Mouse (Mus musculus) limb, embryonic 11.5 days (tissue): Measurements from ENCODE around the gene Dchs2. TPM values are rescaled to one million over a fixed set of nuclear protein-coding genes. Genes with fewer than 3 reads are reported as not detected.

ENCODE experiments used
- ATAC-seq: fragments of 200-750 bp; cut with Nextera tagmentation; 2 replicates; pipeline ENCODE4 v1.8.0; 2017; ENCODE audit warnings: low read depth; ENCODE audit not compliant: insufficient number of reproducible peaks, low FRiP score, low TSS enrichment
- DNase-seq: peaks from one replicate; pipeline ENCODE4 v3.0.0-alpha.2; 2015; ENCODE audit warnings: low spot score
- H3K27ac ChIP-seq: fragments of 300-500 bp; sonication (generic); replicated peaks from 2 replicates; pipeline ENCODE4 v1.5.1; 2014; ENCODE audit warnings: low read depth, mild to moderate bottlenecking, low read length
- H3K27me3 ChIP-seq: fragments of 300-500 bp; sonication (generic); 2 replicates; pipeline ENCODE4 v1.6.1; 2014; ENCODE audit warnings: mild to moderate bottlenecking, low read length, mixed read lengths; ENCODE audit not compliant: control insufficient read depth, insufficient read depth
- H3K36me3 ChIP-seq: fragments of 300-500 bp; sonication (generic); 2 replicates; pipeline ENCODE4 v1.6.1; 2014; ENCODE audit warnings: mild to moderate bottlenecking, low read length, moderate library complexity, mixed read lengths; ENCODE audit not compliant: control insufficient read depth, insufficient read depth
- H3K4me1 ChIP-seq: fragments of 300-500 bp; sonication (generic); 2 replicates; pipeline ENCODE4 v1.6.1; 2014; ENCODE audit warnings: low read length, mixed read lengths; ENCODE audit not compliant: control insufficient read depth, insufficient read depth
- H3K4me2 ChIP-seq: fragments of 300-500 bp; sonication (generic); 2 replicates; pipeline ENCODE4 v1.6.1; 2014; ENCODE audit warnings: low read depth, mild to moderate bottlenecking, moderate library complexity; ENCODE audit not compliant: severe bottlenecking
- H3K4me3 ChIP-seq: fragments of 300-500 bp; sonication (generic); 2 replicates; pipeline ENCODE4 v1.5.1; 2014; ENCODE audit warnings: low read depth, low read length
- H3K9ac ChIP-seq: fragments of 300-500 bp; sonication (generic); 2 replicates; pipeline ENCODE4 v1.6.1; 2014; ENCODE audit warnings: mild to moderate bottlenecking, low read length
- H3K9me3 ChIP-seq: fragments of 300-500 bp; sonication (generic); 2 replicates; pipeline ENCODE4 v1.6.1; 2016; ENCODE audit warnings: low read length; ENCODE audit not compliant: control insufficient read depth
- WGBS: fragments of 180-500 bp; shearing (Covaris S2); extraction: QIAGEN DNeasy Blood & Tissue Kit; methylation state at CpG from one replicate; pipeline ENCODE4 v1.1.7; 2014; 5-methylcytosine and 5-hydroxymethylcytosine counted together
- polyA plus RNA-seq: library from polyadenylated mRNA; unstranded; fragments of >200 nt; fragmentation: Nextera tagmentation; extraction: Ambion mirVana; gene quantifications from 2 replicates; pipeline ENCODE4 v1.2.1, GENCODE M21; 2014

Dchs2 gene
- polyA plus RNA-seq, 1 experiment from 2014 or later, result 0.17 TPM

DNA sequence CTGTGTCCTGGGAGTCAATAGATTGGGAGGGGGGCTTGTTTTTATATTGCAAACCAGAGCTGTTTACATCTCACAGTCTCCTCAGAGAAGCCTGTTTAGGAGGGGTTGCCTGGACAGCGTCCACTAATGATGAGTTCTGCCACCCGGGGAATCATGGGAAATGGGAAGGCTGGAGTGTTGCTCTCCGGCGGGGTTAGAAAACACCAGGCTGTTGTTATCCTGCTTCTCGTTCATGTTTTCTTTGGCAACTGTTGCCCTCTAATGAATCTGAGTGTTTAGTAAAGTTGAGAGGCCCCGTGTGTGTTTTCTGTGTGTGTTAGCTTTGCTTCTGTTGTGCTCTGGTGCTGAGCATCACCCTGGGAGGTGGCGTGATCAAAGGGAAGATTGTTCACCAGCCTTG lies 8.7 kb downstream of the Dchs2 start:
- Histone ChIP-seq H3K36me3 (no peaks in the 10 kb centered on the region), H3K27me3 (0 out of 2 replicates have a peak, but pooled peaks cover 2% of the 10 kb centered on the region), H3K4me1 (no peaks in the 10 kb centered on the region), H3K27ac (no peak overlapping the region), H3K4me3 (no peak overlapping the region), H3K9ac (no peak overlapping the region), H3K9me3 (no peaks in the 10 kb centered on the region), H3K4me2 (no peak overlapping the region)
- 68% methylated on average over 7 of the region's 7 CpGs for WGBS
- DNase-seq (no peak), ATAC-seq (no peak)

DNA sequence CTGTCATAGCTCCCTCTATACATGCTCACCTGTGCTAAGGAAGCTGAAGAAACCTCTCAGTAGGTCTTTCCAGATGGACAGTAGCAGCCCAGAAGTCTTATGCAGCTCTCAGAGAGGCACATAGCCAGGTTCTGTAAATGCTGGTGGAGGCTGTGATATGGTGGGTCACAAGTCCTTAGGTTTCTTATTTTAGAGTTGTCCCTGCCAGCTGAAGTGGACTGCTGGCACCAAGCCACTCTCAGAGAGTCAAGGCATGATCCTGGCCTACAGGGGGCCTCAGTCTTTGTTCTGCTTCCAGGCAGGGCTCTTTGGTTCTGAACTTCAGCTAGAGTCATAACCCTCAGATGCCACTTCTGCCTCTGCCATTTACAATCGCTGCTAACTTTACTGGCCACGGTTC lies 11.1 kb downstream of the Dchs2 start:
- Histone ChIP-seq H3K4me1 (no peaks in the 10 kb centered on the region), H3K27ac (no peak overlapping the region), H3K36me3 (no peaks in the 10 kb centered on the region), H3K9me3 (no peaks in the 10 kb centered on the region), H3K9ac (no peak overlapping the region), H3K27me3 (no peaks in the 10 kb centered on the region), H3K4me2 (no peak overlapping the region), H3K4me3 (no peak overlapping the region)
- 74% methylated on average over 2 of the region's 2 CpGs for WGBS
- DNase-seq (no peak), ATAC-seq (no peak)

DNA sequence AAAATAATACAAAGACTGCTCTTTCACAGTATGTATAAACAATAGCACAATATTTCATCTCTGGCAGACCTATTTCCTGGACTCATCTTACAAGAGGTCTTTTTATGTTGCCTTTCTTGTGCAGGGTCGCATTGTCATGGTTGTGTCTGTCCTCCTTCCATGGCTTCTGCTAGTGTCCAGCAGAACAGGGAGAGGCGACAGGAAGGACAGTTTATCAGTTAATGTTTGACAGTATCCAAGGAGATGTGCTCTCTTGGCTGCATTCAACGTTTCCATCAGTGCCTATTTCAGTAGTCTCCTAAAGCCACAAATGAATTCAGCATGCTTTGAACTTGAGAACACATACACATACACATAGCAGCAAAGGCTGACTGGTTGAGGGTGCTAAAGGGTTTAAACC lies 17.9 kb downstream of the Dchs2 start:
- no peaks in the 10 kb centered on the region for H3K9me3 ChIP-seq
- H3K27me3 ChIP-seq, result no peaks in the 10 kb centered on the region
- WGBS, result 74% methylated on average over 3 of the region's 3 CpGs
- no peaks in the 10 kb centered on the region for H3K36me3 ChIP-seq
- DNase-seq, result no peak
- no peak overlapping the region for H3K27ac ChIP-seq
- no peak overlapping the region for H3K4me3 ChIP-seq
- H3K4me2 ChIP-seq, result no peak overlapping the region
- no peak for ATAC-seq
- no peak overlapping the region for H3K9ac ChIP-seq
- H3K4me1 ChIP-seq, result no peaks in the 10 kb centered on the region

DNA sequence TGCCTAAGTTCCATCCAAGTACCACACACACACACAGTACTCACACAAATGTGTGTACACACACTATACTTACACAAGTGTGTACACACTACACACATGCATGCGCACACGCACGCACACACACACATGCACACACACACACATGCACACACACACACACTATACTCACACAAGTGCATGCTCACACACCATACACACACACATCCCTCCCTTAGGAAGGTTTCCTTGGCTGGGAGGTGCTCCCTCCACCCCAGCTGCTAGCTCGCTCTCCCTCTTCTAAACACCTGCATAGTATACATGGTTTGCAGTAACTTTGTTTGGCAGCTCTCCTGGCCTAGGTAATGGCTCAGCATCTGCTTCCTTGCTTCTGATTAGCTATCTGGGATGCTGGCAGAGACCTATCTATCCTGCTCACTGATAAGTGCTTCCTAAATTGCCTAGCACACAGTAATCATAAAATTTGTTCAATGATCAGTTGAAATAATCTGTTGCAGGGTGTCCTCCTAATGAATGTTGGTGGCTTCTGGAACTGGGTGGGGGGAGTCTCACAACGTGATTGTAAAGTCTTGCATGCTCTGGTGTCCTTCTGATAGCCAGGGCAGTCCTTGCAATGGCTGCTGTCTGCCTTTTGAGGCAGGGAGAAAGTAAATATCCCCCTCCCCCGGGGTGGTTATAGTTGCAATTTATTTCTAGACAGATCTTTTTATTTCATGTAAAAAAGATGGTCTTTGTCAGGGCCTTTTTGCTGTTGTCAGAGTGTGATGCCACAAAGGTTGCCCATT lies 19.7 kb downstream of the Dchs2 start:
- no peak overlapping the region for H3K9ac ChIP-seq
- DNase-seq, result no peak
- ATAC-seq, result no peak
- no peaks in the 10 kb centered on the region for H3K9me3 ChIP-seq
- no peaks in the 10 kb centered on the region for H3K27me3 ChIP-seq
- no peak overlapping the region for H3K4me3 ChIP-seq
- WGBS, result 82% methylated on average over 6 of the region's 6 CpGs
- no peak overlapping the region for H3K27ac ChIP-seq
- H3K36me3 ChIP-seq, result no peaks in the 10 kb centered on the region
- H3K4me1 ChIP-seq, result no peaks in the 10 kb centered on the region
- no peak overlapping the region for H3K4me2 ChIP-seq

- DNase-seq, result no peak
- H3K27ac ChIP-seq, result no peak overlapping the region
- WGBS, result 73% methylated on average over 4 of the region's 4 CpGs
- no peak overlapping the region for H3K4me3 ChIP-seq
- no peak overlapping the region for H3K9ac ChIP-seq
- H3K27me3 ChIP-seq, result no peaks in the 10 kb centered on the region
- no peaks in the 10 kb centered on the region for H3K4me1 ChIP-seq
- no peak for ATAC-seq
- H3K36me3 ChIP-seq, result no peaks in the 10 kb centered on the region
- no peaks in the 10 kb centered on the region for H3K9me3 ChIP-seq
- no peak overlapping the region for H3K4me2 ChIP-seq
Observed at GRCm38 (mm10) chr3:83148055-83148447, 20.3 kb downstream of the Dchs2 start.

GRCm38 (mm10) chr3:83148508-83148907 lies 20.8 kb downstream of the Dchs2 start:
- 80% methylated on average over 3 of the region's 3 CpGs for WGBS

DNA sequence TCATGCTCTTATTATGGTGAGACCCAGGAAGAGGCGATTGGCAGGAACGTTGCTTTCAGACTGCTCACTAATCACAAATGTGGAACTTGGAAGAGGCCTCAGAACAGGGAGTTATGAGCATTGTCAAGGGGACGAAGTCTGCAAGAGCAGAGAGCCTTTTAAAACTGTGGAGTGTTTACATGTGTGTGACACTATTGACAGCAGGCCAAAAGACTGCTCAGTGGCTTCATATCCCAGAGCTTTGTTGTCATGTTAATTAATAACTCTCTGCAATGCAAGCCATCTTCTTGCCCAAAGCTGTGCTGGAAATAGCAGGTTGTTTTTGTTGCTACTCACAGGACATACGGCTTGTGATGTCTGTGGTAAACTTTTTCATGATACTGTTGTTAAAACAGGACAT lies 27.9 kb downstream of the Dchs2 start:
- no peak overlapping the region for H3K4me2 ChIP-seq
- H3K4me3 ChIP-seq, result no peak overlapping the region
- no peak overlapping the region for H3K9ac ChIP-seq
- no peak overlapping the region for H3K27ac ChIP-seq
- ATAC-seq (no peak), DNase-seq (no peak)
- H3K27me3 ChIP-seq, result no peaks in the 10 kb centered on the region
- no peaks in the 10 kb centered on the region for H3K4me1 ChIP-seq
- WGBS, result 61% methylated on average over 4 of the region's 4 CpGs
- H3K9me3 ChIP-seq, result no peaks in the 10 kb centered on the region
- H3K36me3 ChIP-seq, result no peaks in the 10 kb centered on the region

More at GRCm38 (mm10) chr3:83148508-83148907, 20.8 kb downstream of the Dchs2 start:
- no peaks in the 10 kb centered on the region for H3K9me3 ChIP-seq
- DNase-seq (no peak), ATAC-seq (no peak)
- H3K36me3 ChIP-seq, result no peaks in the 10 kb centered on the region
- no peak overlapping the region for H3K4me3 ChIP-seq
- H3K27ac ChIP-seq, result no peak overlapping the region
- H3K9ac ChIP-seq, result no peak overlapping the region
- H3K27me3 ChIP-seq, result no peaks in the 10 kb centered on the region
- no peak overlapping the region for H3K4me2 ChIP-seq
- no peaks in the 10 kb centered on the region for H3K4me1 ChIP-seq

DNA sequence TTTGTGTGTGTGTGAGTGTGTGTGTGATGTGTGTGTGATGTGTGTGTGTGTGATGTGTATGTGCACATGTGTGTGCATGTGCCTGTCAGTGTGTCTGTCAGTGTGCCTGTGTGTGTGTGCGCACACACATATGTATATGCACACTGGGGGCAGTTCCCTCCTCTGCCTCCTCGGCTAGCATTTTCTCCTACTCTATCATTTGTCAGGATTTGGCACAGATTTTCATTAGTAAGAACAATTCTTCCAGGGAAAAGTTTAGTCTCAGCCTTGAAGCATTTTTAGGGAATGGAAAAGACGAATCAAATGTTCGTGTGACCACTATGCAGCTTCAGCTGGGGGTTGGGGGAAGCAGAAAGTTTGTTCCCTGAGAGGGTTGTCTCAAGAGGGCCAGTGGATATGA lies 28.4 kb downstream of the Dchs2 start:
- Histone ChIP-seq H3K9me3 (no peaks in the 10 kb centered on the region), H3K9ac (no peak overlapping the region), H3K4me3 (no peak overlapping the region), H3K4me2 (no peak overlapping the region), H3K36me3 (no peaks in the 10 kb centered on the region), H3K4me1 (0 out of 2 replicates have a peak, but pooled peaks cover under 1% of the 10 kb centered on the region), H3K27ac (no peak overlapping the region), H3K27me3 (no peaks in the 10 kb centered on the region)
- DNase-seq, result no peak
- 75% methylated on average over 4 of the region's 4 CpGs for WGBS
- no peak for ATAC-seq
